Mouse (Mus musculus): ENCODE data around the gene Bptf.
"Not testable (repeated sequence)": the region's sequence is repeated elsewhere in the genome, so short reads cannot be mapped to it uniquely, and the experiment has no call there.

The Bptf gene

DNA sequence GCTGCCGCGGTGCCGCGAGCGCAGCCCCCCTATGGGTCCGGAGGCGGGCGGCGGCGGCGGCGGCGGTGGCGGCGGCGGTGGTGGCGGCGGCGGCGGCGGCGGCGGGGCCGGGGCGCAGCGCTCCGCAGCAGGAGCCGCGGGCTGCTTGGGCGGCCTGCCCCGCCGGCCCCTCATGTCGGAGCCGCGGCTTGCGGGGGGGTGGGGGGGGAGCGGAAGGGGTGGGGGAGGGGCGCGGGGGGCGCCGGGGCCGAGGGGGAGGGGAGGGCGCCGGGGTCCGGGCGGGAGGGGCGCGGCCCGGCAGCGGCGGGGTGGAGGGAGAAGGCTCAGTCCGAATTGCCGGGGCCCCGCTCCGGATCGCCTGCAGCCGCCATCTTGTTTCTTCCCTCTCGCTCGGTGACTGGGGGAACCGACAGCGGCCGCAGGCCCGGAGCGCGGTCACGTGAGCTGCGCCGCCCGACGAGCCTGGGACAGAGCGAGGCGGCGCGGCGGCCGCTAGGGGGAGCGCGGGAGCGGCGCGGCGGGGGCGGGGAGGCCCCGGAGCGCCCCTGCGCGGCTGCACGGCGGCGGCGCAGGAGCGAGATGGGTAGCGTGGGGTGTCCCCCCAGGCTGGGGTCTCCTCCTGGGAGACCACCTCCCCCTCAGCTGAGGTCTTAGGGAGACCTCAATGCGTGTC lies at the start of gene Bptf:
Gene Bptf (minus strand): TSS at position 379 of the 673 bp plus-strand sequence.
- DNase-seq: peak; percentile 89

DNA sequence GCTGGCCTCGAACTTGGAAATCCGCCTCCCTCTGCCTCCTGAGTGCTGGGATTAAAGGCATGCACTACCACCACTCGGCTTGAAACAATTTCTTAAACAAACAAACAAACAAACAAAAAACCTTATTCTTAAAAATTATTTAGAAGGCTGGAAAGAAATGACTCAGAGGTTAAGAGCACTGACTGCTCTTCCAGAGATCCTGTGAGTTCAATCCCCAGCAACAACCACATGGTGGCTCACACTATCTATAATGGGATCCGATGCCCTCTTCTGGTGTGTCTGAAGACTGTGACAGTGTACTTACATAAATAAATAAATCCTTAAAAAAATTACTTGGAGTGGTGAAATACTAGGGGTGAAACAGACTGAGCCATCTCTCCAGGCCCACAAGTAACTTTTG lies 29.3 kb upstream of the Bptf start:
- no peak for DNase-seq

DNA sequence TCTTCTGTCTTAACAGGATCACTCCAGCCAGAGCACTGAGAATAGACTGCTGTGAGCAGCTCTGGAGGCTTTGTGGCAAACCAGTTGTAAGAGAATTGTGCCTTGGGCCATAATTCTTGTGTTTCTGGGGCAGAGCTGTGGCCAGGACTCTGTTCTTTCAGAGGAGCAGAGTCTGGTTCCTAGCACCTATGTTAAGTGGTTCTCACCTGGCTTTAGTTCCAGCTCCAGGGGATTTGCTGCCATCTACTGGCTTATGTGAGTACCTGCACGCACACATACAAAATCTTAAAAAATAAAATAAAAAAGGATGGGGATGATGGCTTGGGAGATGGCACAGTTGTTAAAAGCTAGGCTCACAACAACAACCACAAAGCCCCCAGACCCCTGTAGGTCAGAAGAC lies 27.1 kb upstream of the Bptf start:
- no peak for DNase-seq

DNA sequence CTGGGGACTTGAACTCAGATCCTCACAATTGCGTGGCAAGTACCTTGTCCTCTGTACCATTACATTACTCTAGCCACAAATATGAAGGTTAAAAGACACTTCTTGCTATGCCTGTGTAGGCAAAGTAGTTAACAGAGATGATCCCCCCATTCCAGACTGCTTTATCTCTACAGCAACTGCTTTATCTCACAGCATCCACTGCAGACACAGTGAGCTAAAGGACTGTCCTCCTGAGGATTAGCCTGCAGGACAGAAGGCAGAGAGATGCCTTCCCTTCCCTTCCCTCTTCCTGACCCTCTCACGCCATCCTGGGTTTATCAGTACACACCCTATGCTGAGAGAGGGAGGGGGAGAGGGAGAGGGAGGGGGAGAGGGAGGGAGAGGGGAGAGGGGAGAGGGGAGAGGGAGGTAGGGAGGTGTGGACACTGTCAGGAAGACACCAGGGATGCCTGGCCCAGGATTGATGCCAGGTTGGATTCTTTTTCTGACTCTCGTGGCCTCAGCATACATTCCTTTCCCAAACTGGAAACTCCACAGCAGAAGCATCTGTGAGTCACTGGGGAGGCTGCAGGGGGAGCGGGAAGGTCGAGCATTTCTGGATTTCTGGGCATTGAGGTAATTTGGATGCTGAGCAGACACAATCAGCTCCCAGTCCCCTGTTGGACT lies 25.2 kb upstream of the Bptf start:
- no peak for DNase-seq

DNA sequence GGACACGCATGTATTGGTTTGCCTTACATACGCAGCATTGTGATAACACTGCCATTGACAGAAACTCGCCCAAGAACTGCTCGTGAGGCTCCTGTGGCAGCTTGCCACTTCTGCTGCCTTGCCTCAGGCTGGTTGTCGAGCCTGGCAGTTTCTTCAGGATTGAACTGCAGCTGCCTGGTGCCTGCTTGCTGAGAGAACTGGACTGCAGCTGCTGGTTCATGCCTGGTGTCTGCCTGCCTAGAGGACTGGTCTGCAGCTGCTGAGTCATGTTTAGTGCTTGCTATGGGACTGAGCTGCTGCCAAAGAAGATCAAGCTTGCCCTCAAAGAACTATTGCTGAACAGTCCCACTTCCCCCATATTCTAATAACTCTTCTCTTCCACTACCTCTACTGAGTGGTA lies 23.4 kb upstream of the Bptf start:
- DNase-seq: no peak

DNA sequence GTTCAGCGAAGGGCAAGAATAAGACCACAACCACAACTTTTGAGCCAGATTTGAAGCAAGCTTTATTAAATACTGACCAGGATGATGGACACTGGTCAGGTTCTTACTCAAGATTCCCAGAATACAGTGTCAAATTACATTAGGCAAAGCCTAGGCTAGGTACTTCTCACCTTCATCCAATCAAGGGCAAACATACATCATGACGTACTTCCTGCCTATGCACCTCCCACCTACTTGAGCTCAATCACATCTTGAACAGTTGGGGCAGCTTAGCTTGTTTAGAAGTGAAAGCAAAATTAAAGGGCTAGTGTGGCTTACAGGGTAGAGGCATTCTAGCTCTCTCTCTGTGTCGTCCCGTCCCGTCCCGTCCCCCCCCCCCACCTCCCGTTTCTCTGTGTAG lies 22.5 kb upstream of the Bptf start:
- DNase-seq: no peak

DNA sequence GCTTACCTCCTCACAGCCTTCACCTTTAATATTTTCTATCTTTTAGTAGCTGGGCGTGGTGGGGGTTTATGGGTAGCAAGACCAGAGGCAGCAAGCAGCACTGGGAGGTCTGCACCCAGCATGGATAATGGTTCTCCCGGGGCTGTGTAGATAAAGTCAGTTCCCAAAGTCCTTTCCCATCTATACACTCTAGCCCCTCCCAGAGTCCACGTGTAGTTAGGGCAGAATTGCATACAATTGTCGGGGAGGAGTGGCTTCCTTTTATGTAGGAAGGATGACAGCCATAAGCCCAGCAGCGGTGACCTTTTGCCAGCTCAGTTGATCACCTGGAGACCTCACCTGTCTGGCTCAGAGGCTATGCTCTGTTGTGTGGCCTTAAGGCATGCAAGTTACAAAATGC lies 21.7 kb upstream of the Bptf start:
- DNase-seq: no peak

DNA sequence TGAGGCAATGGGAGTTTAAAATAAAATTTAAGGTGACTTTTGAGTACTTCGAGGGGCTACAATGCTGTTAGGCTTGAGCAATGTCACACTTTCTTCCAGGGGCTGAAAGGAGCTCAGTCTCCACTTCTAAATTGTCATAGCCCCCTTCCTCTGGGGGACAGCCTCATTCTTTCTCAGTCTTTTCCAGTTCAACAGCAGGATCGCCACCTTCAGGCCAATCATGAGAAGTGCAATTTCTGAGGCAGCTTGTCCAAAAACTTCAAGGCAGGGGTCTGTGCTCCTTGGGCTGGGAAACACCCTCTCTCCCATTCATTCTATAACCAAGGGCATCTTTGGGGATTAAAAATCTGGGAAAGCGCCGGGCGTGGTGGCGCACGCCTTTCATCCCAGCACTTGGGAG lies 19.9 kb upstream of the Bptf start:
- DNase-seq: no peak

DNA sequence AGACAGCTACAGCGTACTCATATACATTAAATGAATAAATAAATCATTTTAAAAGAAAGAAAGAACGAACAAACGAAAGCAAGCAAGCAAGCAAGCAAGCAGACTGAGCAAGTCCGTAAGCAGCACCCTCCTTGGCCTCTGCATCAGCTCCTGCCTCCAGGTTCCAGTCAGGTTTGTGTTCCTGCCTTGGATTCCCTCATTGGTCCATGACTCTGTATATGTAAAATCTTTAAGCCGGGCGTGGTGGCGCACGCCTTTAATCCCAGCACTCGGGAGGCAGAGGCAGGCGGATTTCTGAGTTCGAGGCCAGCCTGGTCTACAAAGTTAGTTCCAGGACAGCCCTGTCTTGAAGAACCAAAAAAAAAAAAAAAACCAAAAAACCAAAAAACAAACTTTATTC lies 12.0 kb upstream of the Bptf start:
- not testable (repeated sequence) for DNase-seq

DNA sequence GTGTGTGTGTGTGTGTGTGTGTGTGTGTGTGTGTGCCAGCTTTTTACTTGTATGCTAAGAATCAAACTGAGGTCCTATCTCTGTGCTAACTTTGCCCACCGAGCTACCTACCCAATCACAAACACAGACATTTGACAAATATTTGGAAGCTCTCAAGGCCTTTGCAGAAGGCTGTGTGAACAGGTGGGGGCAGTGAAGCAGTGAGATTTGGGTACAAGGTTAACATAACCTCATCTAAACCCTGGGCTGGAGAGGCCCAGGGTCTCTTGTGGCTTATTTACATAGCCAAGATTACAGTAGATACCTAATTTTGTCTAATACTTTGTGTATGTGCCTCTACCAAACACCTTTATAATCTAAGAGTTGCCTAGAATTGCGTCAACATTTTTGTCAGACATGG lies 10.5 kb upstream of the Bptf start:
- DNase-seq: no peak

DNA sequence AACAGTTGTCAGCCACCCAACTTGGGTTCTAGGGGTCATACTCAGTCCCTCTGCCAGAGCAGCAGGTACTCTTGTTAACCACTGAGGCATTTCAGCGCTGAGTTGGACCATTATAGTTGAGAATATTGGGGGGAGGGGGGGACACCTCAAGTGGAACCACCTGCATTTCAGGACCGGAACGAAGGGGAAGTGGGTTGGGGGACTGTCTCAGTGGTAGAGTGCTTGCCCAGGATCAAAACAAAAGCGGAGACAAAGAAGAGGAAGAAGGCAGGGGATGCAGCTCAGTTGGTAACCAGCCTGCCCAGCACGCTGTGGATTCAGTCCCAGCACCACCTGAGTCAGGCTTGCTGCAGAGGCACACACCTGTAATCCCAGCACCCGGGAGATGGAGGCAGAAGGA lies 8.8 kb upstream of the Bptf start:
- no peak for DNase-seq

DNA sequence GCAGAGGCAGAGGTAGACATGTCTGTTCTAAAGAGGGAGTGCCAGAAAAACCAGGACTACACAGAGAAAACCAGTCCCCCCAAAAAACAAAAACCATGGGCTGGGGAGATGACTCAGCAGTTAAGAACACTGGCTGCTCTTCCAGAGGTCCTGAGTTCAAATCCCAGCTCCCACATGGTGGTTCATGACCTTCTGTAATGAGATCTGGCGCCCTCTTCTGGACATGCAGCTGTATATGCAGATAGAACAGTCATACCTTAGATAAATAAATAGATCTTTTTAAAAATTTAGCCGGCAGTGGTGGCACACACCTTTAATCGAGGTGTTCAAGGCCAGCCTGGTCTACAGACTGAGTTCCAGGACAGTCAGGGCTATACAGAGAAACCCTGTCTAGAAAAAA lies 6.7 kb upstream of the Bptf start:
- DNase-seq: no peak

DNA sequence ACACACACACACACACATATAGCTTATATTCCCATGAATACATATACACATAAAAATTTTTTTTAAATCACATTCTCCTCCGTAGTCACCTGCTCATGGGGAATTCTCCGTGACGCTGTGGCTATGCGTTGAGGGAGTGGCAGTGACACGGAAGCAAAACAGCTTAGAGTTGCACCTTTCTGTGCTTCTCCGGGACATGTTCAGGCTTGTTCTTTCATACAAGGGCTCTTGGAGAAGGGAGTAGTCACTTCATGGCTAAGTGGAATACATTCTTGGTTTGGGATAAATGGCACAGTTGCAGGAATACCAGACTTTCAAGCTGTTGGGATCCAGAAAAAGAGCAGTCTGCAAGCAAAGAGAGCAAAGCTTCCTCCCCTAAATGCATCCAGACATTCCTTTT lies 5.7 kb upstream of the Bptf start:
- no peak for DNase-seq

DNA sequence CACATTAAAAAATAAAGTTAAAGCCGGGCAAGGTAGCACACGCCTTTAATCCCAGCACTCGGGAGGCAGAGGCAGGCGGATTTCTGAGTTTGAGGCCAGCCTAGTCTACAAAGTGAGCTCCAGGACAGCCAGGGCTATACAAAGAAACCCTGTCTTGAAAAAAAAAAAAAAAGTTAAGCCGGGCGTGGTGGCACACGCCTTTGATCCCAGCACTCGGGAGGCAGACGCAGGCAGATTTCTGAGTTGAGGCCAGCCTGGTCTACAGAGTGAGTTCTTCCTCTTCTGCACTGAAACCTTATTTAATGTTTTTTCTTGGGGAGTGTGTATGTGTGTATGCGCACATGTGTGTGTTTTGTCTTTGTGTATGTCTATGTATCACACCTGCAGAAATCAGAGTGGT lies 4.5 kb upstream of the Bptf start:
- not testable (repeated sequence) for DNase-seq

DNA sequence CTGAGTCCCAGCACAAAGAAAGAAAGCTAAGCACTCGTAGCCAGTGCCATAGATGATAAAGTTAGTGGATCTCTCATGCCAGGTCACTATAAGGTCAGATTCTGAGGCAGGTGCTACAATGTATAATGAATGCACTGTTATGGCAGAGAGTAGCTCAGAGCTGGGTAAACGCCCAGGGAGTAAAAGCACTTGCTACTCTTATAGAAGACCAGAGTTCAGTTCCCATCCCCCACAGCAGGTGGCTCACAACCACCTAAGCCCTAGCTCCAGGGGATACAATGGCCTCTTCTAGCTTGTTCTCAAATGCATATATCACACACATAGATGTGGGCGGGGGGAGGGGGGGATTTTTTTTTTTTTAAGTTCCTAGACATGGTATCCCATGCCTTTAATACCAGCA lies 3.8 kb upstream of the Bptf start:
- DNase-seq: no peak

DNA sequence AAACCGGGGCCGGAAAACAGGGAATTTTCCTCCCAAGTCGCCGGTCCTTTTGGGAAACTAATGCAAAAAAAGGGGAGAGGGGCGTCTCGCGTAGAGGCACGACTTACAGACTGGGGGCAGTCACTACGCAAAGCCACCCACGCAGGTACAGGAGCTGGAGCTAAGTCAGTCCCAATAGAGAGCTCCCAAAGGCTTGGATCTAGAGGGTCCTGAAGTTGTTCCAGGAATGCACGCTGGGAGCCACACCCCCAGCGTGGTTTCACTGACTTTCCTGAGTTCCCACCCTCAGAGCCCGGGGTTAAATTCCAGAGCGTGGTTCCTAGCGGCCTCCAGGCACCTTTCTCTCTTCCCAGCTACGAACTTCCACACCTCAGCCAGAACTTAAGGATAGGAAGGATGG lies 499 bp upstream of the Bptf start:
- DNase-seq: no peak

DNA sequence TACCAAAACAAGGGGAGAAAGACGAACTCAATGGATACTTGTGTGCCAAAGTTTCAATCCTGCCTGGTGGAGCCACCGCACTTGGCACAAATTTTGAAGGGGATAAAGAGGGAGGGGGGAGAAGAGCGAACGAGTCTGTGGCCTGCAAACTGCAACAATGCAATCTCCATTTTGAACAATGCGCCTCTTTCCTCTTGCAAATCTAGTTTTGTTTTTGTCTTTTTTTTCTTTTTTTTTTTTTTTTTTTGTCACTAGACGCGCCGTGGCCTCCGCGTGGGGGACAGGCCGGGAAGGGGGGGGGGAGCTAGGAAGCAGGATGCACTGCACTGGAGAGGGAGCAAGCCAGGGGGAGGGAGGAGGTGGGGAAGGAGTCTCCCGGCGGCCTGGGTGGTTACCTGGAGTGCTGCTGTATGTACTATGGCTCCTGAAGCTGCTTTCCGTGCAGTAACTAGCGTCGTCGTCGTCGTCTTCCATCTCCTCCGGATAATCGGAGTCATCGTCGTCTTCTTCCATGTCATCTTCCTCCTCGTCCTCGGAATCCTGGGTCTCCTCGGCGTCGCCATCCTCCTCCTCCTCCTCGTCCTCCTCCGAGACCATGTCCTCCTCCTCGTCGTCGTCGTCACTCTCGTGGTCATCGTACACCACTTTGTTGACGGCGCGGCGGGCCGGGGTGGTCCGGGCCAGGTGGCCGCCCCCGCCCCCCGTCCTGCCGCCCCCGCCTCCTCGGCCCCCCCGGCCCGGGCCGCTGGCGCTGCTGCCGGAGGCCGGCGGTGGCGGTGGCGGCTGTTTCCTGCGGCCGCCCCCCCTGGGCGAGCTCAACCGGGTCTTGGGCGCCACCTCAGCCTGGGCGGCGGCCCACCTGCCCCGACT lies 813 bp downstream of the Bptf start:
- DNase-seq: peak; percentile 76

DNA sequence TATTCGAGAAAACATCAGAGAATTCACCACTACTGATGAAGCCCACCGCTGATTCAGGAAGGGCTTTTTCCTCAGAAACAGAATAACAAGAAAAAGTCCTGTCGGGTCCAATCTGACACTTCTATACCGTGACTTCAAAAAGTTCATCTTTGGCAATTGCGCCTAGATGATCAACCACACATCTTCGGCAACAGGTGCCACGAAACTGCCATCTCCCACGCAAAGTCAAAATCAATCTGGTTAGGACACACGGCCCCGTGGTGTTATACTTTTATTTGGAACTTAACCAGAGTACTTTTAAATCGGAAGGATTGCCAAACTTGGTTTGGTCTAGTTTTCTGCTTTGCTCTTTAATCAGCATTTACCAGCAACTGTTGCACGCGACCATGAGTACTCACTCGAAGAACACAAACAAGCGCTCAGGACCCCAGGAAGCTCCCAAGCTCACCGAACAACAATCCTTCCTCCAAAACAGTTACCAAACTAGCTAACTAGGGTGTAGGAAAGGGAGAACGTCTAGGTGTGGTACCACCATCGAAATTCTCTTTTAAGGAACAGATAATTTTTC lies 1.6 kb downstream of the Bptf start:
- DNase-seq: no peak

DNA sequence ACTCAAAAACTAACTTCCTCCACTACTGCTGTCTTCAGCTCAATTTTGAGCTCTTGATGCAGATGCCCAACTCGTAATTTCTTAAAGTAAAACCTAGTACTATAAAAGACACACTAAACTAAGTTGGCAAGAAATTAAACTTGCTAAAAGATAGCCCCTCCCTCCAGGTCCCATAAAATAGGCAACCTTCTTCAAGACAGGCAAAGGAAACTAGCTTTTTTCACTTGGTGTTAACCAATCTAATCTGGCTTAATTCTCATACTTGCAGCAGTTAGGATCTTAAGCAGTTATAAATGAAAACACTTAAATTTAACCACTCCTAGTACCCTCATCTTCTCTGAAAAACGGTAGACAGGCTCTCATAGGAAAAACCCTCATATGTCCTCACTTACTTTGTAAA lies 2.3 kb downstream of the Bptf start:
- no peak for DNase-seq

DNA sequence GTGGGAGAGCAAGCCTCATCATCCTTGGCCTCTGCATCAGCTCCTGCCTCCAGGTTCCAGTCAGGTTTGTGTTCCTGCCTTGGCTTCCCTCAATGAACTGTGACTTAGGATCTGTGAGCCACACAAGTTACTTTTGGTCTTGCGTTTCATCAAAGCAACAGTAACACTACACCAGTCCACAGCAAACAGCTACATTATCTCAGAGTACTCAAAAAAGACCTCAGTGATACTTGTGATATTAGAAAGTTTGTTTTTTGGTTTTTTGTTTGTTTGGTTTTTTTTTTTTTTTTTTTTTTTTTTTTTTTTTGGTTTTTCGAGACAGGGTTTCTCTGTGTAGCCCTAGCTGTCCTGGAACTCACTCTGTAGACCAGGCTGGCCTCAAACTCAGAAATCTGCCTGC lies 5.2 kb downstream of the Bptf start:
- DNase-seq: not testable (repeated sequence)

DNA sequence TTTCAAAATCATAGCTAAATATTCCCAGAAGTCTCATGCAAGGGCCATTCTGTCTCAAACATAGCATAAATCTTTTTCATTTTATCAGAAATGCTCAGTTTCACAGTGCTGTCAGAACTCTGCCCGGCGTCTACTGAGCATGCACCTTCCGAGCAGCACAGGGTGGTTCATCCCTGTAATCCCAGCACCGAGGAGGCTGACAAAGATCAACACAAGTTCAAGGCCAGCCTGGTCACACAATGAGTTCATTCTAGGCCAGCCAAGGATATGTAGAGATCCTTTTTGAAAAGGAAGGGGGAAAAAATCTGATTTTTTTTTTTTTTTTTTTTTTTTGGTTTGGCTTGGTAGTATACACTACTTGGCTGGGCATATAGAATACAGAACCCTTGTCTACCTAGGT lies 6.9 kb downstream of the Bptf start:
- DNase-seq: no peak

DNA sequence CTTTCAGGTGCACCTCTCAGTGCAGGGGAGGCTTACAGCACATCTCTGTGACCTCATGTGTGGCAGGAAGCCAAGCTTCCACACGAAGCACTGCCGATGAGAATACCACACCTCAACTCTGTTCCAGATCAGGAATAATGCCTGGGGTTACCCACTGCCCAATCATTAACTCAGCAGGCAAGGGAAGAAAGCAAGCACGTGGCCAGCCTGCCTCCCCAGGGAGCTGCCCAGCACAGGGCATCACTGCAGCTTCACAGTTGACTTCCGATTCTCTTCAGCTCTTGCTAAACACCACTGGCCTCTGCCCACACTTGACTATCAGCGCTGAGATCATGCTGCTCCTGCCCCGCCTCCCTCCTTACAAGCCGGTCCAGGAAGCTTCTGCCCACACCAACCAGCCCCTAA lies 7.6 kb downstream of the Bptf start:
- DNase-seq: peak; percentile 55

DNA sequence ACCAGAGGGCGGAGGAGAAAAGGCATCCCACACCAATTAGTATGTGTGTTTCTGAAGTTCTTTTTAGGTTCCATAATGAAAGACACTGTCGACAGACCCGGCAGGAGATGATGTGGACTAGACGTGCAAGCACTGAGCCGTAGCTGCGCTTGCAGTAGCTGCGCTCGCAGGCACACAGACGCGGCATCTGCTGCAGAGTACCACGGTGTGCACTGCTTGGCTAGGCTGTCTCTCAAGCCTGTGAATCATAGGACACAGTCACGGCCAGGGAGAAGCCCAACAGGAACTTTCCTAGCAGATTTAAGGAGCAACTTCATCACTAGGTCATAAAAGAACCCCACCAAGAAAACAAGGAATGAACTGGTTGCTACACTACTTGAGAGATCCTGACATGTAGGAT lies 14.1 kb downstream of the Bptf start:
- DNase-seq: no peak
